Mouse (Mus musculus) kidney, embryonic 14.5 days (tissue): ENCODE measurements around the gene 1700001P01Rik. TPM values are rescaled to one million over a fixed set of nuclear protein-coding genes. Genes with fewer than 3 reads are reported as not detected.
"Not testable (repeated sequence)": the region's sequence is repeated elsewhere in the genome, so short reads cannot be mapped to it uniquely, and the experiment has no call there.

Experiments used
- ATAC-seq: fragments of 200-750 bp; cut with Nextera tagmentation; 2 replicates; pipeline ENCODE4 v1.8.0; 2017; ENCODE audit warnings: moderate number of reproducible peaks, mild to moderate bottlenecking, moderate TSS enrichment, moderate library complexity; ENCODE audit not compliant: low FRiP score, low TSS enrichment
- H3K27ac ChIP-seq: fragments of 300-500 bp; sonication (generic); 2 replicates; pipeline ENCODE4 v1.5.1; 2014; ENCODE audit warnings: low read depth, mild to moderate bottlenecking, low read length, moderate library complexity, mixed read lengths
- H3K27me3 ChIP-seq: fragments of 300-500 bp; sonication (generic); 2 replicates; pipeline ENCODE4 v1.6.1; 2014; ENCODE audit warnings: mild to moderate bottlenecking, low read length; ENCODE audit not compliant: control insufficient read depth, insufficient read depth
- H3K36me3 ChIP-seq: fragments of 300-500 bp; sonication (generic); 2 replicates; pipeline ENCODE4 v1.6.1; 2014; ENCODE audit warnings: low read length, mixed read lengths; ENCODE audit not compliant: control insufficient read depth, insufficient read depth
- H3K4me1 ChIP-seq: fragments of 300-500 bp; sonication (generic); 2 replicates; pipeline ENCODE4 v1.6.1; 2014; ENCODE audit warnings: low read length, mixed read lengths; ENCODE audit not compliant: control insufficient read depth, insufficient read depth
- H3K4me2 ChIP-seq: fragments of 300-500 bp; sonication (generic); replicated peaks from 2 replicates; pipeline ENCODE4 v1.6.1; 2014; ENCODE audit warnings: low read depth, mild to moderate bottlenecking, low read length
- H3K4me3 ChIP-seq: fragments of 300-500 bp; sonication (generic); 2 replicates; pipeline ENCODE4 v1.5.1; 2014; ENCODE audit warnings: mild to moderate bottlenecking, low read length
- H3K9ac ChIP-seq: fragments of 300-500 bp; sonication (generic); 2 replicates; pipeline ENCODE4 v1.6.1; 2014; ENCODE audit warnings: low read depth, mild to moderate bottlenecking, low read length, moderate library complexity
- H3K9me3 ChIP-seq: fragments of 300-500 bp; sonication (generic); 2 replicates; pipeline ENCODE4 v1.6.1; 2016; ENCODE audit warnings: low read length; ENCODE audit not compliant: control insufficient read depth
- WGBS: fragments of 180-500 bp; shearing (Covaris S2); extraction: QIAGEN DNeasy Blood & Tissue Kit; methylation state at CpG from one replicate; pipeline ENCODE4 v1.1.7; 2014; 5-methylcytosine and 5-hydroxymethylcytosine counted together
- polyA plus RNA-seq: library from polyadenylated mRNA; unstranded; fragments of >200 nt; fragmentation: Nextera tagmentation; extraction: Ambion mirVana; gene quantifications from 2 replicates; pipeline ENCODE4 v1.2.1, GENCODE M21; 2014

Gene 1700001P01Rik
- polyA plus RNA-seq, 1 experiment from 2014 or later = not detected

DNA sequence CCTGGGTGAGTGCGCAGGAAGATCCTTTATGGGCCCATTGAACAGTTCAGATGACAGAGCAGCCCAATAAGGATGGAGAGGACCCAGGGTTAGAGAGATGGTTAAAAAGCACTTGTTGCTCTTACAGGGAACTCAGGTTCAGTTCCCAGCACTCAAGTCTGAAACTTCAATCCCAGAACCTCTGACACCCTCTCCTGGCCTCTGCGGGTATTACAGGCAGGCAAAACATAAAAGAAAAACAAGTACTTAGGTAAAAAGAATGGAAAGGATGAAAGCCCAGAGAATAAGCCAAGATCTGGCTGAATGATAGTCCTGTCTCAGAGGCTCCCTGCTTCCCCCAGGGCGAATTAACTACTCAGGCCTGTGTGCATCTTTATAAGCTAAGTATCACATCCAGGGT lies 36.6 kb downstream of the 1700001P01Rik start:
- Histone ChIP-seq H3K27ac (no peak overlapping the region), H3K4me1 (peaks cover 30% of the 10 kb centered on the region), H3K9me3 (no peaks in the 10 kb centered on the region), H3K36me3 (no peaks in the 10 kb centered on the region), H3K9ac (no peak overlapping the region), H3K4me3 (no peak overlapping the region), H3K4me2 (no peak overlapping the region), H3K27me3 (no peaks in the 10 kb centered on the region)
- no peak for ATAC-seq
- WGBS = 92% methylated on average over 3 of the region's 3 CpGs

DNA sequence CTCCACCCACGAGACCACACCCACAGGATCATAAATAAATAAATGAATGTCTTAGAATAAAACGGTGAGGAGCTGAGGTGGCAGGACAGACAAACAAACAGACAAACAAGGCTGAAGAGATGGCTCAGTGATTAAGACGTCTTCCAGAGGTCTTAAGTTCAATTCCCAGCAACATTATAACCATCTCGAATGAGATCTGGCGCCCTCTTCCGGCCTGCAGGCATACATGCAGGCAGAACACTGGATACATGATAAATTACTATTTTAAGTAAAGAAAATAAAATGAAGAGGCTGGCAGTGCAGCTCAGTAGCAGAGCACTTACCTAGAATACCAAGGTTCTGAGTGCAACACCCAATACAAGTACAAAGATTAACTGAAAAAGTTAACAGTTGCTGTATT lies 37.0 kb downstream of the 1700001P01Rik start:
- no peak overlapping the region for H3K4me2 ChIP-seq
- no peaks in the 10 kb centered on the region for H3K9me3 ChIP-seq
- H3K9ac ChIP-seq = no peak overlapping the region
- H3K27me3 ChIP-seq = no peaks in the 10 kb centered on the region
- no peak for ATAC-seq
- peaks cover 35% of the 10 kb centered on the region for H3K4me1 ChIP-seq
- H3K4me3 ChIP-seq = no peak overlapping the region
- H3K36me3 ChIP-seq = no peaks in the 10 kb centered on the region
- no peak overlapping the region for H3K27ac ChIP-seq
- 65% methylated on average over 6 of the region's 6 CpGs for WGBS

DNA sequence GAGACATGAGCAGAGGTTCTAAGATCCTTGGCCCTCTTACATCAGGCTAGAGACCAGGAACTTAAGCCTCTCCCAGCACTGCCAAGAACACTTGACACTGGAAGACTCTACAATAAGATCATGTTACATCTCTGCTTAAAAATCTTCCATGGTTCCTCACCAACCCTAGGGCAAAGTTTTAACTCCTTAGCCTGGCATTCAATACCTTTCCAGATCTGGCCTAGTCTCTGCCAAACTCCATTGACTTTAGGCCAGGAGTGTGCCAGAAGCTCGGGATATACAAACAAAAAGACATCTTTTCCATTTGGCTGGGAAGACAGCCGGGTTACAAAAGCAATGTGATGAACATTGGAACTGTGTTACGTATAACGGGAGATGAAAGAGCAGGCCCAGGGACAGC lies 38.1 kb downstream of the 1700001P01Rik start:
- Histone ChIP-seq H3K4me2 (no peak overlapping the region), H3K27me3 (no peaks in the 10 kb centered on the region), H3K9me3 (no peaks in the 10 kb centered on the region), H3K9ac (no peak overlapping the region), H3K4me3 (no peak overlapping the region), H3K4me1 (peaks cover 24% of the 10 kb centered on the region), H3K27ac (no peak overlapping the region), H3K36me3 (peaks cover 3% of the 10 kb centered on the region)
- no peak for ATAC-seq
- WGBS = 70% methylated on average over 4 of the region's 4 CpGs

DNA sequence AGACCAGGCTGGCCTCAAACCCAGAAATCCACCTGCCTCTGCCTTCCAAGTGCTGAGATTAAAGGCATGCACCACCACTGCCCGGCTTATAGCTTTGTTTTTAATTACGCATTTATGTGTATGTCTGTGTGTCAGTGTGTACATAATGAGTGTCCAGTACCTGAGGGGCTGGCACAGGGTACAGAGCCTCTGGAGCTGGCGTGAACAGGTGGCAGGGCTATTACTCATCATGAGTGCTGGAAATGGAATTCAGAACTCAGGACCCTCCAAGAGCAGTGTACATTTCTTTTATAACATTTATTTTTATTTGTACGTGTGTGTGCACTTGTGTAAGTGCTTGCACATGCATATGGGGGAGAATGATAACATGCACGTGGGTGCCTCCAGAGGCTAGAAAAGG lies 39.1 kb downstream of the 1700001P01Rik start:
- no peaks in the 10 kb centered on the region for H3K27me3 ChIP-seq
- H3K27ac ChIP-seq = no peak overlapping the region
- no peak overlapping the region for H3K4me3 ChIP-seq
- peaks cover 20% of the 10 kb centered on the region for H3K4me1 ChIP-seq
- peaks cover 11% of the 10 kb centered on the region for H3K36me3 ChIP-seq
- no peak overlapping the region for H3K9ac ChIP-seq
- 92% methylated on average over 5 of the region's 5 CpGs for WGBS
- no peak for ATAC-seq
- no peak overlapping the region for H3K4me2 ChIP-seq
- no peaks in the 10 kb centered on the region for H3K9me3 ChIP-seq

DNA sequence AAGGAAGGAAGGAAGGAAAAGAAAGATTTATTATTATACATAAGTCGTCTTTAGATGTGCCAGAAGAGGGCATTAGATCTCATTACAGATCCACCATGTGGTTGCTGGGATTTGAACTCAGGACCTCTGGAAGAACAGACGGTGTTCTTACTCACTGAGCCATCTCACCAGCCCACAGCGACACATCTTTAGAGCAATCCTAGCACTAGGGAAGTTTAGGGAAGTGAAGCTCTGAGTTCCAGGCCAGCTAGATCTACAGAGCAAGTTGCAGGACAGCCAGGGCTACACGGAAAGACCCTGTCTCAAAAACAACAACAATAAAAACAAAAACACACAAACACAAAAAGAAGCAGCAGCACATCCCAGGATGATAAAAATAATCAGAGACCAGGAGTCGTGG lies 40.9 kb downstream of the 1700001P01Rik start:
- not testable (repeated sequence) for H3K9me3 ChIP-seq, ATAC-seq, H3K27me3 ChIP-seq, H3K27ac ChIP-seq, H3K4me2 ChIP-seq, H3K4me3 ChIP-seq, H3K9ac ChIP-seq
- peaks cover 22% of the 10 kb centered on the region for H3K36me3 ChIP-seq
- 86% methylated on average over 5 of the region's 5 CpGs for WGBS
- H3K4me1 ChIP-seq = peaks cover 11% of the 10 kb centered on the region

DNA sequence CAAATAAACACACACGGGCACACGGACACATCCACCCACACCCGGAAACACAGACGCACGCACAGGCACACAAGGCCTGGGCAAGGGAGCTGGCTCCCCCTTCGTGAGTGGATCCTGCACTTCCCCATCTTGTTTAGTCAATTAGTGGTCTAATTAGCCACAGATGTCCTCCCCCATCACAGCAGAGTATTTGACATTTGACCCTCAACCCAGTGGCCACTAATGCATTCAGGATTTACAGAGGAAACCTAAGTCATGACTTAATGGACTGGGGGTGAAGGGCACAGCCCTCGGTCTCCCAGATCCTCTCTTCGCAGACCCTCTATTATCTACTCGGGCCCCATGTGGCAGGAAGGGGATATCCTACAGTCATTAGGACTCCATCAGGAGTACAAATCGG lies 42.0 kb downstream of the 1700001P01Rik start:
- H3K4me2 ChIP-seq = no peak overlapping the region
- H3K9me3 ChIP-seq = no peaks in the 10 kb centered on the region
- H3K9ac ChIP-seq = no peak overlapping the region
- no peak overlapping the region for H3K27ac ChIP-seq
- ATAC-seq = no peak
- no peak overlapping the region for H3K4me3 ChIP-seq
- peaks cover 7% of the 10 kb centered on the region; the same call in 1 of the 2 replicates for H3K4me1 ChIP-seq
- H3K36me3 ChIP-seq = peaks cover 30% of the 10 kb centered on the region
- no peaks in the 10 kb centered on the region for H3K27me3 ChIP-seq
- WGBS = 16% methylated on average over 10 of the region's 10 CpGs

DNA sequence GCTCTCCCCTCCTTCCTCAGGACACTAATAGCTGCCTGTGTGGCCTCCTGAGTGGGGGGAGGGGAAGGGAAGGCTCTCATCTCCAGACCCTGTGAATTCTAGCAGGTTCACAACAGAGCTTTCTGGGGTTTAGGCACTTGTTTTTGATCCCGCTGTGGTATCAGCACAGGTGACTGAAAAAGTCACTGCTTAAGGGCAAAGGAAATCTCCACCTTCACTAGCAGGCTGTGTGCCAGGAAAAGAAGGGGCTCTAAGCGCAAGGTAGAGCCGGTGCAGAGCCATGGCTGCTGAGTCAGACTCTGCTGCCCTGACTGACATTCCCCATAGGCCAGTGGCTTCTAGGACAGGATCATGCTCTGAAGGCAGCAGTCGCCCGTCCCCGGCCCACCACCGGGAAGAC lies 47.0 kb downstream of the 1700001P01Rik start:
- ATAC-seq = no peak
- H3K27ac ChIP-seq = no peak overlapping the region
- H3K9ac ChIP-seq = no peak overlapping the region
- no peaks in the 10 kb centered on the region for H3K27me3 ChIP-seq
- no peaks in the 10 kb centered on the region for H3K9me3 ChIP-seq
- H3K36me3 ChIP-seq = peaks cover 67% of the 10 kb centered on the region
- no peak overlapping the region for H3K4me2 ChIP-seq
- no peak overlapping the region for H3K4me3 ChIP-seq
- WGBS = 80% methylated on average over 7 of the region's 7 CpGs
- peaks cover under 1% of the 10 kb centered on the region; the same call in 1 of the 2 replicates for H3K4me1 ChIP-seq

DNA sequence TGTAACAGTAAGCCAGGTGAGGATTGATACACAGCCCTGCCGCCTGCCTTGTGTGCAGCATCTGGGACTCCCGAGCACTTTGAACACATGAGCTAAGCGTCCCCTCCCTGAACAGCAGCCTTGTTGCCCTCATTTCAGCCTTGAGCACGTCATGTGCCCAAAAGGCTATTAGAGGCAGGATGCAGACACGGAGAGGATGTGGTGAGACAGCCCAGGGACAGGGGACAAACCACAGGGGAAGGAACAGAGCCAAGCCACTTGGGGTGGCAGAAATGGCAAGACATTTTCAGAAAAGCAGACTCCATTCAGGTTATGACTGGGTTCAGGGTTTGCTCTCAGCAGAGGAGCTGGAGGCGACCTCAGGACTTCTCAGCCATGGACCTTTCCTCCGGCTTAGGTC lies 47.4 kb downstream of the 1700001P01Rik start:
- Histone ChIP-seq H3K27me3 (no peaks in the 10 kb centered on the region), H3K4me1 (no peaks in the 10 kb centered on the region), H3K36me3 (peaks cover 69% of the 10 kb centered on the region), H3K4me2 (no peak overlapping the region), H3K9me3 (no peaks in the 10 kb centered on the region), H3K27ac (no peak overlapping the region), H3K4me3 (no peak overlapping the region), H3K9ac (no peak overlapping the region)
- WGBS = 56% methylated on average over 7 of the region's 7 CpGs
- ATAC-seq = no peak

DNA sequence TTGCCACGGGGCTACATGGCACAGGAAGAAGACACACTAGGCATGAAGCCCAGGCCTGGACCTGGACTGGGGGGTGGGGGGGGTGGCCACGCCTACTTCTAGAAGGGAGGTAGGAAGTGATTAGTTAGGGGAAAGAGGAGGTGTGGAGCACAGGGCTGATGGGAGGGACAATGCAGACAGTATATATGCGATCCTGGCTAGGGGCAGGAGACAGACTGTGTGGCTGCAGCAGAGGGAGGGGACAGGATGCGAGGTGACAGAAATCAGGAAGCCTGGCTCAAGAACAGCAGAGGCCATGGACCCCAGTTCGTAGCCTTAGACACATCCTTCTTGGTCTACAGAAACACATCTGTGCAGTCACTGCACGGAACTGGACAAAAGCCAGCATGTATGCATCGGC lies 52.0 kb downstream of the 1700001P01Rik start:
- Histone ChIP-seq H3K27ac (no peak overlapping the region), H3K4me3 (no peak overlapping the region), H3K9me3 (no peaks in the 10 kb centered on the region), H3K4me2 (no peak overlapping the region), H3K36me3 (peaks cover 81% of the 10 kb centered on the region), H3K4me1 (no peaks in the 10 kb centered on the region), H3K9ac (no peak overlapping the region), H3K27me3 (no peaks in the 10 kb centered on the region)
- ATAC-seq = no peak
- 70% methylated on average over 7 of the region's 7 CpGs for WGBS
